Mouse (Mus musculus): ENCODE data around the gene C1qb.

The C1qb gene

DNA sequence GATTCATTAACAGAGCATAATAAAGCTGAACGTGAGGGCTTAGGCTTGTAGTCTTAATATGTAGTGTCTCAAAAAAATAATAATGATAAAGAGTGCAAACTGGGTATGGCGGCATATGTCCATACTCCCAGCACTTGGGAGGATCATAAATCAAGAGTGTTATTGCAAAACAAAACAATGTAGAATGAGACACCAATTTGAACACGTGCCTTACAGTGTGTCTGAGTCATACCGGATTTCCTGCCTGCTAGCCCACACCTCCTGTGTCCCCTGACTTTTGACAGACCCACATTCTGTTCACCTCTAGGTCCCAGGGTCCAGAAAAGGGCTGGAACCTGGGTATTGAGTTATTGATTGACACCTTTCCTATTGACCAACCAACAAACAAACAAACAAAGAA, 44.0 kb downstream of the C1qb start:
- no peak for DNase-seq

DNA sequence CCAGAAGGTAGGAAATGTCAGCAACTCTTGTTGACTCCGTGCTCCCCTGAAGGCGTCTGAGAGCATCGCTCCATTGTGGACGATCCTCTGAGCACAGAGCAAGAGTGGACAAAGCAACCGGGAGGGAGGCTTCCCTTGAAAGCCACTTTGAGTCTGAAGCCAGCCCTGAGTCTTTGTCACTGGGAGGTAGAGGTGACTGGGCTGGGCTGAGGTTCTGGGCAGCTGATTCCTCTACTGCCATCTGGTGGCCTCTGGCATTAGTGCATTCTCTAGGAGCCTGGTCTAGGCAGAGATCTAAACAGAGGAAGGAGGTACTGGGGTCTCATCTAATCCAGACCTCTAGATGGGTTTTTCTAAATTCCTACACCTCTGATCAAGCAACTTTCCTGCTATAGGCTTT, 44.9 kb downstream of the C1qb start:
- peak; percentile 61 for DNase-seq

DNA sequence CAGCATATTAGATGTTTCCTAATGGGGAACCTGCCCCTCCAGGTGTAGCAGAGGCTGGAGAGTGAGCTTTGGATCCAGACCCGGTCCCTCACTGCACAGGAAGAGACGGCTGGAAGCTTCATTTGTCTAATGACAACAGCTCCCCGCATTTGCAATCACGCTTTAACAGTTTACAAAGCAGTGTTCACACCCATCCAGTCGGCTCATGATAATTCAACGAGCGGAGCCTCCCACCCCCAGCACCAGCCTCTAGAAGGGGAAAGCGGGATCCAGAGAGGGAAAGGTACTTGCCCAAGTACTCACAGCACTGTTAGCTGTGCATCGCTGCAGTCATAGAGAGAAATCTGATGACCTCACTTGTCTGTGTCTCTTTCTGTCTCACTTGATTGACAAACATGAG, 47.5 kb downstream of the C1qb start:
- no peak for DNase-seq

DNA sequence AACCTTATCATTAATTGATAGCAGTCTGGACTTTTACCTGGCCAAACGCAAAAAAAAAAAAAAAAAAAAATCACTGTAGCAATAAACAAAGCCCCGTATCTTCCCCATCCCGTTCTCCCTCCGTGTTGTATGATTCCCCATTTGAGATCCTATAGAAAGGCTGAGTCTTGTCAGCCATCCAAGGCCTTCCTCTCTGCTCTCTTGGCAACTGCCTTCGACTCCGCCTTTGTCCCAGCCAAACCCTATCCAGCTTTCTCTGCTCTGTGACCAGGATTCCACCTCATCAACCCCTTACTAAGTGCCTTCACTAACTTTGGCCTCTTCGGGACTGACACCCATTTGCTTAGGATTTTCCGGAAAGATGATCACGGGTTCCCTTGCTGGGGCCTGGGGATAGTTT, 48.0 kb downstream of the C1qb start:
- DNase-seq, result no peak

DNA sequence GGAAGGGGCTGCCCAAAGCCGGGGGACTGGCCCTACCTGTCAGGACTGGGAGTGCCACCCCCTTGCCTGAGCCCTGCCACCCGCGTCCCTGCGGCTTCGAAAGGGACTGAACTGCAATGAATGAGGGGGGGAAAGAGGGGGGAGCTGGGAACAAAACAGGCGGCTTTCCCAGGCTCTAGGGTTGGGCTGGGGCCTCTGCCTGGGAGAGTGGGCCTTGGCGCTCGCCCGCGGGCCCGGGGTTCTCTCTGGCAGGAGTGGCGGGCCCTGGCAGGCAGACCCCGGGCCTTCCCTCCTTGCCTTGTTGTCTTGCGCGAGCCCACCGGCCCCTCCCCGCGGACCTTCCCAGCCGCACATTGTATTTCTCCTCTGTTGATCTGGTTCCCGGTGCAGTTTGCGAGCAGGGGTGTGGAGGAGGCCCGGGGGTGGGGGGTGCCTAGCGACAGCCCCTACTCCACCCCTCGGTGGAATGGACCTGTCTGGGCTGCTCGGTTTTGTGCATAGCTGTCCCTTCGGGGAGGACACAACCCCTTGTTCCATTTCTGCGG, 49.5 kb downstream of the C1qb start:
- no peak for DNase-seq

- DNase-seq, result peak; percentile 51
These were observed 50.2 kb downstream of the C1qb start, which contains the start of gene Ephb2 for GRCm38 (mm10) chr4:136835621-136836386. TSS of gene Ephb2 (minus strand) at chr4:136835988.

DNA sequence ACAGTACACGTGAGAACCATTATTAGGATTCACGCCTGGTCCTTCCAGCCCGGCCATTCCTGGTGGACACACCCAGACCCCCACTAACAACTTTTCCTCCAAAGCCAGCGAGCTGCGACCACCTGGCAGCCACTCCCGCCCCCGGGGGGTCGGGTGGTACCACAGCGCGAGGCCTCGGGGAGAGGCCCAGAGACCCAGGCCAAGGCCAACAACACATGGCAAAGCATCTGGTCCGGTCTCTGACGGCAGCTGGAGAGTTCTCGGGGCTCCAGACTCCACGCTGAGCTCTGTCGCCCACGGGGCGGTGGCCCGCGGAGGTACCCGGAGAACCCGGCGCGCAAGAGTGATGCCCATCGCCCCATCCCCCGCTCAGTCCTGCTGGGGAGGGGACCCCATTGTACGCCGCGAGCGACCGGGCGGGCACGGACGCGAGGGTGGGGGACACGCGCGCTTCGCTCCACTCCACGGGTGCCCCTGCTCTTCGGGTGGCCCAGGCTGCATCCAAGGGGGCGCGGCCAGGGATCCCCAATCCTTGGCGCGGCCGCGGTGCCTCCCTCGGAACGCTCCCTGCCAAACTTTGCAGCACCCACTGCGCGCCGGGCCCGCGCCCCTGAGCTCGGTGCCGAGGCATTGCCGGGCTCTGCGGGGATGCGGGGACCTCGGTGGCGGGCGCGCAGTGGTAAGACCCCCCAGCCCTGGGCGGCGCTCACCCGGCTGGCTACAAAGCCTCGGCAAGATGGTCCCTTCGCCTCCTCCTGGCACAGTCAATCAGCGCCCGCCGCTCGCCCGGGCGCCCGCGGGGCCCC, 51.0 kb downstream of the C1qb start:
- no peak for DNase-seq

GRCm38 (mm10) chr4:136834439-136834814, 51.6 kb downstream of the C1qb start:
- DNase-seq, result no peak

DNA sequence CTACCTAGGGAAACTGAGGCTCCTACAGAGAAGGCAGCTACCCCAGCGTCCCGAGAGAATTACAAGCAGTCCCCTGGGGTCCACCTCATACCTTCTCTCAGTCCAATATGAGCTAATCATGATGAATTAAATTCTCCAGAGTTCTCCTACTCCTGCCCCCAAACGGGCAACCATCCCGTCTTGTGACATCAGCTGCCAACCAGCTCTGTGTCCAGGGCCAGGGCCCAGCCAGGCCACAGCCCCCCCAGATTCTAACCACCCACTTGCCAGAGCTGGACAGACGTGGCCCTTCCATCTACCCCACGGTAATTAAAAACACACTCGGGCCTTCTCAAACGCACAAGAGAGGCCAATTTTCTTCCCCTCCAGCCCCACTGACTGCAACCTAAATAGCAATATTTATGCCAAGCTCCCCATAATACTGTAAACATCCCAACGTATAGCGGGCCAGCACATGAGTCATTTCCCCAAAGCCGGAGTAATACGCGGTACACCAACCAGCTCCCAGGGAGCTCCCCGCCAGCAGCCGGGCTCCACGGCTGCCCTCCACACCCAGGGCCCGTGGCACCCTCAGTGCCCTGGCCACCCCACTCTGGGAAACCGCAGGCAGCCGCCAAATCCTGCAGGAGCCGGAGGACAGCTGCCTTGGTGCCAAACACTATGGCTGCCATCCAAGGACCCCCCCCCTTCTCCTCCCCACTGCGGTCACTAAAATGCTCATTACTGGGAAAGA, 52.2 kb downstream of the C1qb start:
- no peak for DNase-seq

- DNase-seq, result no peak
These were observed 53.3 kb downstream of the C1qb start for GRCm38 (mm10) chr4:136832559-136833232.

DNA sequence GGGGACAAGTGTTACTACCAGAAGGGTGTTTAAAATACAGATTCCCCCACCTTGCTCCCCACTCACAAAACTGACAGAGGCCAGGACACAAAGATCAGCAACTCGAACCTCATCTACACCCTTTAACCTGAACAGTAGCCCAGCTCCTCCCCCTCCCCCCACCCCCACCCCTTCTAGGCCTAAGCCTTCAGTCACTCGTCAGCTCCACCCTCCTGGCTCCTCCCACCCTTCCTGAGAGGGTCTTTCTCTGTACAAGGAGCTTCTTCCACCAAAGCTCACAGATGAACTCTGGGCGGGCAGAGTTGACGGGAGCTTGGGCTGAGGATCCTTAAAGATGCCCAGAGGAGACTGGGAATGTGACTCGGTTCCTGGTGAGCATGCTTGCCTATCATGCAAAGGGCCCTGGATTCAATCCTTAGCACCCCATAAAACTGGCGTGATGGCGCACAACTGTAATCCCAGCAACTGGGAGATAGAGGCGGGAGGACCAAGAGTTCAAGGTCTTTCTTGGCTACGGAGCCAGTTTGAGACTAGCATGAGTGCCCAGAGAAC, 55.6 kb downstream of the C1qb start:
- no peak for DNase-seq
